Mouse (Mus musculus): ENCODE data around the gene Pcyt1b. TPM values are rescaled to one million over a fixed set of nuclear protein-coding genes. Genes with fewer than 3 reads are reported as not detected.
A peak's percentile ranks its signal among the peaks of the same experiment; 100 is the strongest.

Pcyt1b gene
- polyA plus RNA-seq (2012; rRNA removed) = 21.6 and 22.3 TPM in 2 replicates

- H3K4me3 ChIP-seq (ENCODE audit: insufficient read depth, low read length) = no peak within 1 kb of the TSS
- TF ChIP-seq POLR2A (IDR thresholded peaks at IDR 0.05; ENCODE audit: extremely low read depth, insufficient read depth, low read length) (no peak), CTCF (IDR thresholded peaks at IDR 0.05; ENCODE audit: extremely low read depth, insufficient read depth, low read length) (no peak)
- H3K27ac ChIP-seq (ENCODE audit: insufficient read depth, low read length) = no peak within 1 kb of the TSS
- no peaks in the 10 kb centered on the region for H3K4me1 ChIP-seq (ENCODE audit: control insufficient read depth, insufficient read depth, low read length)
These were observed at the start of gene Pcyt1b for GRCm38 (mm10) chrX:93654218-93655002. Gene Pcyt1b, plus strand, starts transcription at chrX:93654863.

DNA sequence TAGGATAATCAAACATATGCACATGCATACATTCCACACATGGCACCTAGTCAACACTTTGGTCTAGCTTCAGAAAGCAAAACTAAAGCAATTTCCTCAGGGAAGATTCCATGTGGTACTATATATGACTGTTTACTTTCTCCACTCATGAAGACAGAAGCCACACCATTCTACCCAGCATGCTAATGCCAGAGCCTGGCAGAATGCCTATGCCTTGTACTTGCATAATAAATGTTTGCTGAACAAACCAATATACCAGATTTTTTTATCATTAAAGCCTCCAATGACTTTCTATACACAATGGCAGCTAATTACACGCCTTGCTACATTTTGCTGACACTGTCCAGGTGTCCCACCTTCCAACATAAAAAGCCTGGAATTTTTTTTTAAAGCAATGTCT is 24.4 kb upstream of the Pcyt1b start:
- Histone ChIP-seq H3K4me1 (ENCODE audit: control insufficient read depth, insufficient read depth, low read length) (no peaks in the 10 kb centered on the region), H3K27ac (ENCODE audit: insufficient read depth, low read length) (no peak overlapping the region), H3K4me3 (ENCODE audit: insufficient read depth, low read length) (no peak overlapping the region)
- TF ChIP-seq CTCF (IDR thresholded peaks at IDR 0.05; ENCODE audit: extremely low read depth, insufficient read depth, low read length) (no peak), POLR2A (IDR thresholded peaks at IDR 0.05; ENCODE audit: extremely low read depth, insufficient read depth, low read length) (no peak)

DNA sequence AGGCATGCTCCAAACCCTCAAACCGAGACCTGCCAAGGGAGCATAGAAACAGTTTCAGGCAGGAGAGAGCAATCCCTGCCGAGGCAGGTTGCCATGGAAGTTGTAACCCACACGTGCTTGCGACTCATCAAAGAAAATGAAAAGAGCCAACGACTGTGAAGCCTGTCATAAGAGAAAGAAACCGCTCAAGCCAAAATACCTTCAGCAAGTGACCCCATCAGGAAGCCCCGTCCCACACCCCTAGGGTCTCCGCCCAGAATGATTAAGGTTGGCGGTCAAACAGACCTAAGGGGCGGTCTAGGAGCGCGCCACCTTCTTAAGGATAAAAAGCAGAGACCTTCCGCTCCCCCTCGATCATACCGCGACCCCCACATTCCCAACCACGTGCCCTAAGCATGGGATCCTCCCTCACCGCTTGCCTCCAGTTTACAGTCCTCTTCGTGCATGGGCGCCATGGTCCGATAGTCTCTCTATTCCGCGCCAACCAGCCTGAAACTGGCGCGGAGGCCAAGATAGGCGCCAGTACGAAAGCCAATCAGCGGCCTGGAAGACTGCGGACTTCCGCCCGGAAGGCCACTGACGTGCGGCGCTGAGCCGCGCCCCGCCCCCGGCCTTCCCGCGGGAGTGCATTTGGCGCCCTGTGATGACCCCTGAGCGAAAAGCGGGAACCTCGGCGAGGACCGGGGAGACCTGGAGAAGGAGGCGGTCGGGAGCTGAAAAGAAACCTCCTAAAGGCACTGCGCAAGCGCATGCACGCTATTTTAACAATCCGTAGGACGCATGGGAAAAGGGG is 22.8 kb upstream of the Pcyt1b start, which contains the start of gene Pola1:
TSS of gene Pola1 (minus strand) at position 499 of the 793 bp plus-strand sequence.
- H3K4me3 ChIP-seq (ENCODE audit: insufficient read depth, low read length) = peak within 1 kb of the TSS; percentile 95
- H3K4me1 ChIP-seq (ENCODE audit: control insufficient read depth, insufficient read depth, low read length) = no peaks in the 10 kb centered on the region
- no peak within 1 kb of the TSS for H3K27ac ChIP-seq (ENCODE audit: insufficient read depth, low read length)
- TF ChIP-seq CTCF (IDR thresholded peaks at IDR 0.05; ENCODE audit: extremely low read depth, insufficient read depth, low read length) = no peak
- TF ChIP-seq POLR2A (IDR thresholded peaks at IDR 0.05; ENCODE audit: extremely low read depth, insufficient read depth, low read length) = no peak

DNA sequence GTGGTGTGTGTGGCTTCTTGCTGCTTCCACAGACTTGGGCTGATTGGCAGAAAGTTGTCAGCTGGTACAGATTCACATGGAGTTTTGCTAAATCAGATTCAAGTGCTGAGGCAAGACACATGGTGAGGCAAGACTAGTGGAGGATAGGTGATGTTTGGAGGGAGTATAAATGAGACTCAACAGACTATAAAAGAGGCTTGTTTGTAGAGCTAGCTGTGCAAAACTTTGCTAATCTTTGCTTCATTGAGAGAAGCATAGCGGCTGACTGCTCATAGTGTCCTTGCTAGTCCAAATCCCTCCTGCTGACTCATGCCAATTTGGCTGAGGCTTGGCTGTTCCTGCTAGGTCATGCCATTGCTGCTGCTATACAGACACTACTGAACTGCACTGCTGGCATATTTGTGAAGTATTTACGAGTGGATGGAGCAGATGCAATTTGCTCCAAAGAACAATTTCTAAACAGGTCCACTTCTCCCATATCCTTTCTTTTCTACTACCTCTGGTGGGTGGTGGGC is 19.7 kb upstream of the Pcyt1b start:
- Histone ChIP-seq H3K27ac (ENCODE audit: insufficient read depth, low read length) (no peak overlapping the region), H3K4me1 (ENCODE audit: control insufficient read depth, insufficient read depth, low read length) (no peaks in the 10 kb centered on the region), H3K4me3 (ENCODE audit: insufficient read depth, low read length) (no peak overlapping the region)
- TF ChIP-seq CTCF (IDR thresholded peaks at IDR 0.05; ENCODE audit: extremely low read depth, insufficient read depth, low read length) (no peak), POLR2A (IDR thresholded peaks at IDR 0.05; ENCODE audit: extremely low read depth, insufficient read depth, low read length) (no peak)

GRCm38 (mm10) chrX:93643600-93643999 is 11.1 kb upstream of the Pcyt1b start:
- Histone ChIP-seq H3K4me1 (ENCODE audit: control insufficient read depth, insufficient read depth, low read length) (no peaks in the 10 kb centered on the region), H3K4me3 (ENCODE audit: insufficient read depth, low read length) (no peak overlapping the region), H3K27ac (ENCODE audit: insufficient read depth, low read length) (no peak overlapping the region)
- TF ChIP-seq CTCF (IDR thresholded peaks at IDR 0.05; ENCODE audit: extremely low read depth, insufficient read depth, low read length) (no peak), POLR2A (IDR thresholded peaks at IDR 0.05; ENCODE audit: extremely low read depth, insufficient read depth, low read length) (no peak)

GRCm38 (mm10) chrX:93644022-93644421 is 10.6 kb upstream of the Pcyt1b start:
- Histone ChIP-seq H3K27ac (ENCODE audit: insufficient read depth, low read length) (no peak overlapping the region), H3K4me1 (ENCODE audit: control insufficient read depth, insufficient read depth, low read length) (no peaks in the 10 kb centered on the region), H3K4me3 (ENCODE audit: insufficient read depth, low read length) (no peak overlapping the region)
- TF ChIP-seq POLR2A (IDR thresholded peaks at IDR 0.05; ENCODE audit: extremely low read depth, insufficient read depth, low read length) (no peak), CTCF (IDR thresholded peaks at IDR 0.05; ENCODE audit: extremely low read depth, insufficient read depth, low read length) (no peak)

DNA sequence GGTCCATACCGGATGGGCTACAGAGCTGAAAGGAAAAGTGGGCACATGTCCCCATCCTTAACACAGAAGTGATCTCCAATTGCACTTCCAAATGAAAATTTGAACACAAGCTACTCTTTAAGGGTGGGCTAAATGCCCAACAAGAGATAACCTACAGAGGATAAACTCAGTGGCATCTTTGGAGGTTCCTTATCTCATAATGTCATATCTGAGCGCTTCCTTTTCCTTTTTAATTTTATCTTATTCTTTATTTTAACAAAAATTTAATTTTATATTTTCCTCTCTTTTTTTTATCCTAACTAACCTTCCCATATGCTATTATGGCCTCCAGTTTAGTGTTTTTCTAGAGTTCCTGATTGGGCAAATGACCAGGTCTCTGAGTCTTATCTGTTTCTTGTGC is 3.9 kb upstream of the Pcyt1b start:
- Histone ChIP-seq H3K27ac (ENCODE audit: insufficient read depth, low read length) (no peak overlapping the region), H3K4me3 (ENCODE audit: insufficient read depth, low read length) (no peak overlapping the region), H3K4me1 (ENCODE audit: control insufficient read depth, insufficient read depth, low read length) (no peaks in the 10 kb centered on the region)
- TF ChIP-seq POLR2A (IDR thresholded peaks at IDR 0.05; ENCODE audit: extremely low read depth, insufficient read depth, low read length) (no peak), CTCF (IDR thresholded peaks at IDR 0.05; ENCODE audit: extremely low read depth, insufficient read depth, low read length) (no peak)

DNA sequence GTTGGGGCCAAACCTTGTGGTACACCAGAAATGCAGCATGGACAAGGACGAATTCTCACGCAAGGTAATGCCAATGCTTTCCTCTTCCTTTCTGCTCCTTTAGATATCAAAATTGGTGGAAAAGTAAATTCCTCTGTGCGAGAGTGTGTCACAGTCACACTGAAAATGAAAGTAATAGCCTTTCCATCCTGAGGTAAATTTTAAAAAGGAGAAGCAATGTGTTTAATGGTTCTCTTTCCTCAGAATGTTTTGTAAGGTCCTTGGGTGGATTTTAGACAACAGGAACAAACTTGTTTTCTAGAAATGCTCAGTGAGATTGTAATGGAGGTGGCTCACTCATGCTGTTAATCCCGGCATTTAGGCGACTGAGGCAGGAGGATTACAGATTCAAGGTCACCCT is 490 bp downstream of the Pcyt1b start:
- H3K4me1 ChIP-seq (ENCODE audit: control insufficient read depth, insufficient read depth, low read length) = no peaks in the 10 kb centered on the region
- no peak for TF ChIP-seq CTCF (IDR thresholded peaks at IDR 0.05; ENCODE audit: extremely low read depth, insufficient read depth, low read length)
- TF ChIP-seq POLR2A (IDR thresholded peaks at IDR 0.05; ENCODE audit: extremely low read depth, insufficient read depth, low read length) = no peak
- H3K27ac ChIP-seq (ENCODE audit: insufficient read depth, low read length) = no peak overlapping the region
- H3K4me3 ChIP-seq (ENCODE audit: insufficient read depth, low read length) = no peak overlapping the region

GRCm38 (mm10) chrX:93663919-93664586 is 9.4 kb downstream of the Pcyt1b start:
- TF ChIP-seq CTCF (IDR thresholded peaks at IDR 0.05; ENCODE audit: extremely low read depth, insufficient read depth, low read length) = no peak
- TF ChIP-seq POLR2A (IDR thresholded peaks at IDR 0.05; ENCODE audit: extremely low read depth, insufficient read depth, low read length) = no peak
- H3K4me3 ChIP-seq (ENCODE audit: insufficient read depth, low read length) = no peak overlapping the region
- H3K27ac ChIP-seq (ENCODE audit: insufficient read depth, low read length) = no peak overlapping the region
- no peaks in the 10 kb centered on the region for H3K4me1 ChIP-seq (ENCODE audit: control insufficient read depth, insufficient read depth, low read length)

Measured in cortical plate, adult 2 months (tissue).